Mouse (Mus musculus): ENCODE results near the gene Kcmf1. TPM values are rescaled to one million over a fixed set of nuclear protein-coding genes. Genes with fewer than 3 reads are reported as not detected.

The Kcmf1 gene
- 9.8 TPM for polyA plus RNA-seq (2017; shearing (Covaris generic))

GRCm38 (mm10) chr6:72899781-72900681, at the start of gene Kcmf1:
Gene Kcmf1, minus strand, starts transcription at chr6:72899979.

Other genes starting within 250 kb of the Kcmf1 start
- 1.0 TPM for gene Tcf7l1, start 110.7 kb downstream of the Kcmf1 start, polyA plus RNA-seq (2017; shearing (Covaris generic))
- 3,935 TPM for gene Tmsb10, start 58.8 kb upstream of the Kcmf1 start, polyA plus RNA-seq (2017; shearing (Covaris generic))

Measured in inflammation-experienced regulatory T-cells, adult 16 weeks (primary cell).